Mouse (Mus musculus) myocyte (in vitro differentiated cells): ENCODE results near the gene Lbp. TPM values are rescaled to one million over a fixed set of nuclear protein-coding genes. Genes with fewer than 3 reads are reported as not detected.

Source experiments
- H3K27me3 ChIP-seq: one replicate; pipeline ENCODE4 v1.6.1; 2011; ENCODE audit not compliant: control insufficient read depth, insufficient read depth, insufficient read length
- H3K36me3 ChIP-seq: one replicate; pipeline ENCODE4 v1.6.1; 2011; ENCODE audit not compliant: control insufficient read depth, insufficient read depth
- H3K4me2 ChIP-seq: one replicate; pipeline ENCODE4 v1.6.1; 2011; ENCODE audit warnings: low read depth, control low read depth
- H3K4me3 ChIP-seq: one replicate; pipeline ENCODE4 v1.5.1; 2011; ENCODE audit warnings: mild to moderate bottlenecking, control low read depth, moderate library complexity
- H3K79me2 ChIP-seq: one replicate; pipeline ENCODE4 v1.6.1; 2011; ENCODE audit not compliant: control insufficient read depth, insufficient read depth
- H3ac ChIP-seq: one replicate; pipeline ENCODE4 v1.6.1; 2011; ENCODE audit not compliant: control insufficient read depth, insufficient read length
- CEBPB ChIP-seq: IDR thresholded peaks from 2 replicates; pipeline ENCODE4 v1.6.1; 2011; ENCODE audit warnings: mild to moderate bottlenecking, moderate library complexity; ENCODE audit not compliant: poor library complexity, insufficient read depth, severe bottlenecking
- E2F4 ChIP-seq: IDR thresholded peaks from one replicate; pipeline ENCODE4 v1.6.1; 2011; ENCODE audit warnings: mild to moderate bottlenecking, control low read depth, moderate library complexity; ENCODE audit not compliant: insufficient read depth
- MAX ChIP-seq: IDR thresholded peaks from one replicate; pipeline ENCODE4 v1.6.1; 2011; ENCODE audit warnings: low read depth, mild to moderate bottlenecking, control low read depth
- MYOD1 ChIP-seq, 3 experiments: IDR thresholded peaks; one replicate each; pipeline ENCODE4 v1.6.1; 2011; ENCODE audit warnings: control low read depth in 2 of 3, low read depth in 2 of 3, mild to moderate bottlenecking in 2 of 3, moderate library complexity in 1 of 3; ENCODE audit not compliant: insufficient read length in 2 of 3, control insufficient read depth in 1 of 3
- MYOG ChIP-seq, 3 experiments: IDR thresholded peaks; one replicate each; pipeline ENCODE4 v1.6.1; 2011; ENCODE audit warnings: control low read depth in 2 of 3, low read depth in 2 of 3, mild to moderate bottlenecking in 2 of 3; ENCODE audit not compliant: insufficient read length in 2 of 3, control insufficient read depth in 1 of 3, insufficient read depth in 1 of 3
- POLR2A ChIP-seq: IDR thresholded peaks from one replicate; pipeline ENCODE4 v1.6.1; 2011; ENCODE audit warnings: low read depth, mild to moderate bottlenecking, control low read depth, moderate library complexity; ENCODE audit not compliant: insufficient read length
- POLR2AphosphoS2 ChIP-seq: IDR thresholded peaks from one replicate; pipeline ENCODE4 v1.6.1; 2011; ENCODE audit warnings: low read depth, control low read depth; ENCODE audit not compliant: insufficient read length
- REST ChIP-seq: IDR thresholded peaks from one replicate; pipeline ENCODE4 v1.6.1; 2011; ENCODE audit warnings: mild to moderate bottlenecking, control low read depth, moderate library complexity; ENCODE audit not compliant: insufficient read depth, insufficient read length
- SRF ChIP-seq: IDR thresholded peaks from one replicate; pipeline ENCODE4 v1.6.1; 2011; ENCODE audit warnings: low read depth; ENCODE audit not compliant: control insufficient read depth, insufficient read length
- TCF12 ChIP-seq: IDR thresholded peaks from one replicate; pipeline ENCODE4 v1.6.1; 2011; ENCODE audit warnings: mild to moderate bottlenecking, control low read depth; ENCODE audit not compliant: poor library complexity, insufficient read depth, severe bottlenecking
- TCF3 ChIP-seq: IDR thresholded peaks from one replicate; pipeline ENCODE4 v1.6.1; 2011; ENCODE audit warnings: low read depth, control low read depth; ENCODE audit not compliant: insufficient read length
- USF1 ChIP-seq: IDR thresholded peaks from one replicate; pipeline ENCODE4 v1.6.1; 2011; ENCODE audit warnings: low read depth, mild to moderate bottlenecking, control low read depth, moderate library complexity
- polyA plus RNA-seq: library from polyadenylated mRNA; unstranded; fragments of >200 nt; fragmentation: generic; extraction: Trizol; gene quantifications from one replicate; pipeline ENCODE4 v1.2.1, GENCODE M21; 2012; ENCODE audit warnings: missing spikeins

The Lbp gene
- polyA plus RNA-seq, 1 experiment: 0.11 TPM

- Histone ChIP-seq H3K27me3 (peaks cover 1% of the 10 kb centered on the region), H3K4me2 (no peak overlapping the region), H3K4me3 (no peak overlapping the region), H3K36me3 (no peaks in the 10 kb centered on the region), H3K79me2 (no peaks in the 10 kb centered on the region), H3ac (no peak overlapping the region)
- no peak for TF ChIP-seq TCF12
- TF ChIP-seq TCF3: no peak
- no peak for TF ChIP-seq SRF
- no peak for TF ChIP-seq USF1
- no peak for TF ChIP-seq CEBPB
- no peak for TF ChIP-seq MYOD1 (IDR thresholded peaks at IDR 0.05; ENCODE audit: control insufficient read depth in 1 of 3, insufficient read length in 2 of 3, low read depth in 2 of 3)
Observed at GRCm38 (mm10) chr2:158368313-158368712, 62.0 kb downstream of the Lbp start.

DNA sequence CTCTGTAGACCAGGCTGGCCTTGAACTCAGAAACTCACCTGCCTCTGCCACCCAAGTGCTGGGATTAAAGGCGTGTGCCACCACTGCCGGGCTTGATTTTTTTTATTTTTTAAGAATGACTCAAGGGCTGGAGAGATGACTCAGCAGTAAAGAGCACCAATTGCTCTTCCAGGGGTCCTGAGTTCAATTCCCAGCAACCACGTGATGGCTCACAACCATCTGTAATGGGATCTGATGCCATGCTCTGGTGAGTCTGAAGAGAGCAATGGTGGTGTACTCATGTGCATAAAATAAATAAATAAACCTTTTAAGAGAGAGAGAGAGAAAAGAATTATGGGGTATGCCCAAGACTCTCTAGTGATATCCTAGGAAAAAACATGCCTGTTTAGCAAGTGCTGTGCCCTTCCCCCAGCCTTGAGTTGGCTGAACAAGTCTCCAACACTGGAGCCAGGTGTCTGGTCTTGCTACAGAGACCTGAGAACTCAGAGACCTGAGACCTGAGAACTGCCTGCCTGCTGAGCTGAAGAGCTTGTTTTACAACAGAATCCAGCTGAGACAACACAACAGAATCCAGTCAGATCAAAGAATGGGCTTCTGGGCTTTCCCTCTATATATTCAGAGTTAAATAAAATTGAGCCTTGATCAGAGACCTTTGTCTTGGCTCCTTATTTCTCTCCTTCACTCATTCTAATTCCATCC lies 63.3 kb downstream of the Lbp start:
- TF ChIP-seq REST: no peak
- TF ChIP-seq SRF: no peak
- TF ChIP-seq USF1: no peak
- no peak for TF ChIP-seq MYOD1 (IDR thresholded peaks at IDR 0.05; ENCODE audit: control insufficient read depth in 1 of 3, insufficient read length in 2 of 3, low read depth in 2 of 3)
- no peak for TF ChIP-seq MAX
- no peak for TF ChIP-seq MYOG (IDR thresholded peaks at IDR 0.05; ENCODE audit: control insufficient read depth in 1 of 3, insufficient read depth in 1 of 3, insufficient read length in 2 of 3, low read depth in 2 of 3)
- Histone ChIP-seq H3K27me3 (peaks cover 12% of the 10 kb centered on the region), H3K4me3 (no peak overlapping the region), H3K79me2 (no peaks in the 10 kb centered on the region), H3K4me2 (no peak overlapping the region), H3ac (no peak overlapping the region), H3K36me3 (no peaks in the 10 kb centered on the region)

DNA sequence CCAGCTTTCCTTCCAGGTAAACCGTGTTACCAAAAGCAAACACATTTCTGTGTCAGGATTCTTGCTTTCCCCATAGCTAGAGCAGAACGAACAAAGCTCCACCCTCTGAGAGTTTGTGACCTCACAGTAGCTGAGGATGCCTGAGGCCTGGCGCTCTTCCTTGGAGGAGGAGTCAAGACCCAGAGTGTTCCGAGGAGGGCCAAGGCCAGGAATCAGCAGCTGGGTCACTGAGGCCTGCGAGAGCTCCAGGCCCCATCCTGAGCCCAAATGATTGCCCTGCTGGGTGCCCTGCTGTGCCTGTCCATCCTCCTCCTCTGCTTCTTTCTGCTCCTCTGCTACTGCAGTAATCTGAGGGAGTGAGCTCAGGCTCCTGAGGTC lies 63.9 kb downstream of the Lbp start:
- Histone ChIP-seq H3K79me2 (no peaks in the 10 kb centered on the region), H3K4me2 (no peak overlapping the region), H3K4me3 (no peak overlapping the region), H3K36me3 (no peaks in the 10 kb centered on the region), H3ac (no peak overlapping the region), H3K27me3 (peaks cover 14% of the 10 kb centered on the region)
- no peak for TF ChIP-seq MAX
- TF ChIP-seq POLR2AphosphoS2: no peak
- no peak for TF ChIP-seq E2F4
- no peak for TF ChIP-seq REST
- no peak for TF ChIP-seq CEBPB
- TF ChIP-seq MYOD1 (IDR thresholded peaks at IDR 0.05; ENCODE audit: control insufficient read depth in 1 of 3, insufficient read length in 2 of 3, low read depth in 2 of 3): no peak
- no peak for TF ChIP-seq POLR2A
- TF ChIP-seq USF1: no peak
- no peak for TF ChIP-seq TCF12
- no peak for TF ChIP-seq SRF
- no peak for TF ChIP-seq MYOG (IDR thresholded peaks at IDR 0.05; ENCODE audit: control insufficient read depth in 1 of 3, insufficient read depth in 1 of 3, insufficient read length in 2 of 3, low read depth in 2 of 3)
- TF ChIP-seq TCF3: no peak

GRCm38 (mm10) chr2:158373061-158373460 lies 66.8 kb downstream of the Lbp start:
- peaks cover 39% of the 10 kb centered on the region for H3K27me3 ChIP-seq
- TF ChIP-seq MYOD1 (IDR thresholded peaks at IDR 0.05; ENCODE audit: control insufficient read depth in 1 of 3, insufficient read length in 2 of 3, low read depth in 2 of 3) (no peak), CEBPB (no peak), E2F4 (no peak), USF1 (peak; percentile 40)

GRCm38 (mm10) chr2:158373516-158373915 lies 67.2 kb downstream of the Lbp start:
- H3K4me3 ChIP-seq: no peak overlapping the region
- H3ac ChIP-seq: no peak overlapping the region
- TF ChIP-seq POLR2A: no peak
- no peak for TF ChIP-seq MYOD1 (IDR thresholded peaks at IDR 0.05; ENCODE audit: control insufficient read depth in 1 of 3, insufficient read length in 2 of 3, low read depth in 2 of 3)
- H3K79me2 ChIP-seq: no peaks in the 10 kb centered on the region
- peaks cover 42% of the 10 kb centered on the region for H3K27me3 ChIP-seq
- H3K36me3 ChIP-seq: no peaks in the 10 kb centered on the region
- no peak overlapping the region for H3K4me2 ChIP-seq

More at GRCm38 (mm10) chr2:158373061-158373460, 66.8 kb downstream of the Lbp start:
- Histone ChIP-seq H3K36me3 (no peaks in the 10 kb centered on the region), H3ac (no peak overlapping the region), H3K4me2 (no peak overlapping the region), H3K79me2 (no peaks in the 10 kb centered on the region), H3K4me3 (no peak overlapping the region)
